Mouse (Mus musculus): ENCODE results near the gene Sema5a. TPM values are rescaled to one million over a fixed set of nuclear protein-coding genes. Genes with fewer than 3 reads are reported as not detected.

The Sema5a gene
- polyA plus RNA-seq, 1 experiment from 2014 or later: 0.86 TPM

DNA sequence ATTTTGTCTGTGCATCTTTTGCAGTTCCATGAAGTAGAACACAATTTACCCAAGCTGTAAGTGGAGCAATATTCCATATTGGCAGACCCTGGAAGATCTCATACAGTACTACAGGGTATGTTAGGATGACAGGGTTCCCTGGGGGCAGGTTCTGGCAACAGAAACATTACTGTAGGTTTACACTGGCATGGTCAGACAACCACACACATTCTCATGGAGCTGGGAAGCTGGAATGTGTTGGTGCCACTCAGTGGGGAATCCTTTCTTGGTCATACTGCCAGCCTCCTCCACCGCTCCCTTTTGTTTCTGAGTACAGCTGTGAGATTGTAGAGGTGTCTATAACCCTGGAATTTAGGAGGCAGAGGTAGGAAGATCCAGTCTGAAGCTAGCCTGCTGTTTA is 11.2 kb upstream of the Sema5a start:
- Histone ChIP-seq H3K9me3 (replicated peaks) (no peaks in the 10 kb centered on the region), H3K36me3 (no peaks in the 10 kb centered on the region), H3K9ac (no peak overlapping the region), H3K4me2 (no peak overlapping the region), H3K4me1 (no peaks in the 10 kb centered on the region), H3K27ac (no peak overlapping the region), H3K27me3 (replicated peaks) (no peaks in the 10 kb centered on the region), H3K4me3 (no peak overlapping the region)
- no peak for ATAC-seq
- WGBS (ENCODE audit: insufficient replicate concordance): 76% methylated on average over 1 of the region's 1 CpGs

DNA sequence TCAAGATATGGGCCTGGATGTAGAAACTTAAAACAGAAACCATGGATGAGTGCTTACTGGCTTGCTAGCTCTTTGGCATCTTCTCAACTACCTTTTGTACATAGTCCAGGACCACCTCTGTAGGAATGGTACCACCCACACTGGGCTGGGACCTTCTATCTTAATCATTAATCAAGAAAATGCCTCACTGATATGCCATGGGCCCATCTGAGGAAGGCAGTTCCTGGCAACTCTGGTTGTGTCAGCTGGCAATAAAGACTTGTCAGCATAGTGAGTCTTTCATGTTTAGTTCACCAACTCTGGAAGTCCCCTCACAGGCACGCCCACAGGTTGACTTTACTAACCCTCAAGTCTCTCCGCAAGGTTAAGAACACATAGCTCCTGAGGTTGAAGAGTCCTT is 5.5 kb upstream of the Sema5a start:
- Histone ChIP-seq H3K9me3 (replicated peaks) (no peaks in the 10 kb centered on the region), H3K27ac (no peak overlapping the region), H3K4me1 (no peaks in the 10 kb centered on the region), H3K4me3 (no peak overlapping the region), H3K36me3 (no peaks in the 10 kb centered on the region), H3K4me2 (no peak overlapping the region), H3K9ac (no peak overlapping the region), H3K27me3 (replicated peaks) (peaks cover 1% of the 10 kb centered on the region; the same call in 1 of the 2 replicates)
- WGBS (ENCODE audit: insufficient replicate concordance): 68% methylated on average over 2 of the region's 2 CpGs
- ATAC-seq: no peak

DNA sequence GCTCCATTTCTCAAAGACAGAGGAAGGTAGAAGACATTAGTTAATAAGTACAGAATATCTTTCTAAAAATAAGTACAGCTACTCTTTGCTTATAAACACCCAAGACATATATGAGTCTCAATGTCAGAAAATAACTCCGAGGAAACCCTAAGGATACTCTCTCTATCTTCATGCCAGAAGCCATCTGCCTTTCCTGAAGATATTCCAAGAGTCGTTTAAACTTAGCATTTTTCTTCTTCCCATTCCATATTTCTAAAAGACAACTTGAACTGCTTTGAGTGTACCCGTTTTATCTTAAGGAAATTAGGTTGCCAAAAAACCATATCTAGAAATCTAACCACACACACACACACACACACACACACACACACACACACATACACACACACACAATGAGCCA is 4.5 kb upstream of the Sema5a start:
- H3K4me3 ChIP-seq: no peak overlapping the region
- peaks cover 11% of the 10 kb centered on the region for H3K27me3 ChIP-seq (replicated peaks)
- peaks cover 6% of the 10 kb centered on the region for H3K4me1 ChIP-seq
- ATAC-seq: no peak
- 46% methylated on average over 3 of the region's 3 CpGs for WGBS (ENCODE audit: insufficient replicate concordance)
- H3K27ac ChIP-seq: no peak overlapping the region
- no peaks in the 10 kb centered on the region for H3K36me3 ChIP-seq
- no peak overlapping the region for H3K4me2 ChIP-seq
- H3K9me3 ChIP-seq (replicated peaks): no peaks in the 10 kb centered on the region
- H3K9ac ChIP-seq: no peak overlapping the region

DNA sequence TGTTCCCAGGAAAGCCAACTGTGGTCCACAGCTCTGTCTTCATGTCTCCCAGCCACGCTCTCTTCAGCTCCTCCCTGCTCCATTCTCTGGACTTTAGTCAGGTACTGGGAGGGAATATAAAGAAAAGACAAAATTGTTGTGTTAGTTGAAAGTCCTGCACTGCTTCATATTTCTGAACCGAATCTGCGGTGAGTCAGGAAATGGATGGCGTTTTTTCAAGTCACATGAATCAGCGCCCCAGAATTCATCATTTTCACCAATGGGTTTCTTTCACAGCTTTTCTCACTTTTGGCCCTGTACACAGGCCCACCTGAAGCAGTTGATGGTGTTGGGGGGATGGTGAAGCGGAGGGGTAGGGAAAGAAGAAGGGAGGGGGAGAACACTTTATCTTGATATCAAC is 2.9 kb upstream of the Sema5a start:
- Histone ChIP-seq H3K4me2 (no peak overlapping the region), H3K27me3 (replicated peaks) (peaks cover 26% of the 10 kb centered on the region), H3K27ac (no peak overlapping the region), H3K4me1 (peaks cover 12% of the 10 kb centered on the region), H3K9ac (no peak overlapping the region), H3K9me3 (replicated peaks) (no peaks in the 10 kb centered on the region), H3K36me3 (no peaks in the 10 kb centered on the region), H3K4me3 (no peak overlapping the region)
- 75% methylated on average over 6 of the region's 6 CpGs for WGBS (ENCODE audit: insufficient replicate concordance)
- ATAC-seq: no peak

DNA sequence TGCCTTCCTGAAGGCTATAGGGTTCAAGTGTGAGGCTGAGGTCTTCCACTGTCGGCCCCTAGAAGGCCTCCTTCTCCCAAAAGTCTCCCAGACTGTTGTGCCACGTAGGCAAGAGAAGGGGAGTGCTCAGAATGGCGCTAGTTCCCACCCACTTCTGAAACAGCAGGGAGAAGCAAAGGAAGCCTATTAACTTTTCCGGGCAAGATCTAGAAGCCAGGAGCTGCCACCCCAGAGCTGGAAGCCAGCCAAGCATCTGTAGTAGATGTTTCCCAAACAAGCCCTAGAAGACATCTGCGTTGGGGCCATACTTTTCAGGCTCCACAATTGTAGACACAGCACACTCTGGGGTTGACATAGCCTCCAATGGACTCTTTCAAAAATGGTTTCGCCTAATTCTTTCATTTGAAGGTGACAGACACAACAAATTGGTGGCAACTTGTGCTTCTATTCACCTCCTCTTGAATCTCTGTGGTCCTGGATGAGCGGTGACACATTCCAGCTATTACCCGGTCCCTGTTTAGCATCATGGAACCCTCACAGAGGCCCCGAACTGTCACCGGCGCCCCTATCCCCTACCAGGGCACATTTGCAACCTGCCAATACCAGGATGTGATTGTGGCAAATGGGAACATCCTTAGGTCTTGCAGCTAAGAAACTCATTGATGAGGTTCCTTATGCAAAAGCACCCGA is 1.4 kb upstream of the Sema5a start:
- no peak for ATAC-seq
- Histone ChIP-seq H3K4me1 (peaks cover 12% of the 10 kb centered on the region), H3K9me3 (replicated peaks) (no peaks in the 10 kb centered on the region), H3K36me3 (no peaks in the 10 kb centered on the region), H3K27me3 (replicated peaks) (peaks cover 39% of the 10 kb centered on the region), H3K27ac (no peak overlapping the region), H3K4me3 (peak overlapping the region; percentile 54), H3K9ac (no peak overlapping the region), H3K4me2 (peak overlapping the region; percentile 83)
- 54% methylated on average over 12 of the region's 12 CpGs for WGBS (ENCODE audit: insufficient replicate concordance)

DNA sequence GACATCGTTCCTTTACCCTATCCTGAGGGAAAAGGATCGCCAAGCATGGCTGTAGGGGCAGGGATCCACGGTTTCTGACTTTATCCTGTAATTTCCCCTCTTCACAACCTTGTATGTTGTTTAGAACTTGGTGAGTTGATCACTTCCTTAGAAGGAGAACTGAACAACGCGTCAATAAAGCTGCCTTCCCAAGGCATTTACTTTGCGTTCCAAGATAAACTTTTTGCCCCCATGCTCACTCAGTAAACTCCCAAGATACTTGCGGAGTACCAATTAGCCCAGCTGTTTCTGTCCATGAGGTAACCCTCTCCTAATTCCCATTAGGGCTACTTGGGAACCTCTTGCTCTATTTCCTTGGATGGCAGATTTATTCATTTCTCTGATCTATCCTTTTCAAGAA is 786 bp upstream of the Sema5a start:
- Histone ChIP-seq H3K4me1 (peaks cover 12% of the 10 kb centered on the region), H3K4me2 (peak overlapping the region; percentile 83), H3K9me3 (replicated peaks) (no peaks in the 10 kb centered on the region), H3K27ac (no peak overlapping the region), H3K9ac (peak overlapping the region; percentile 48; the same call in 1 of the 2 replicates), H3K27me3 (replicated peaks) (peaks cover 39% of the 10 kb centered on the region), H3K4me3 (peak overlapping the region; percentile 54), H3K36me3 (no peaks in the 10 kb centered on the region)
- ATAC-seq: no peak
- 44% methylated on average over 7 of the region's 7 CpGs for WGBS (ENCODE audit: insufficient replicate concordance)

DNA sequence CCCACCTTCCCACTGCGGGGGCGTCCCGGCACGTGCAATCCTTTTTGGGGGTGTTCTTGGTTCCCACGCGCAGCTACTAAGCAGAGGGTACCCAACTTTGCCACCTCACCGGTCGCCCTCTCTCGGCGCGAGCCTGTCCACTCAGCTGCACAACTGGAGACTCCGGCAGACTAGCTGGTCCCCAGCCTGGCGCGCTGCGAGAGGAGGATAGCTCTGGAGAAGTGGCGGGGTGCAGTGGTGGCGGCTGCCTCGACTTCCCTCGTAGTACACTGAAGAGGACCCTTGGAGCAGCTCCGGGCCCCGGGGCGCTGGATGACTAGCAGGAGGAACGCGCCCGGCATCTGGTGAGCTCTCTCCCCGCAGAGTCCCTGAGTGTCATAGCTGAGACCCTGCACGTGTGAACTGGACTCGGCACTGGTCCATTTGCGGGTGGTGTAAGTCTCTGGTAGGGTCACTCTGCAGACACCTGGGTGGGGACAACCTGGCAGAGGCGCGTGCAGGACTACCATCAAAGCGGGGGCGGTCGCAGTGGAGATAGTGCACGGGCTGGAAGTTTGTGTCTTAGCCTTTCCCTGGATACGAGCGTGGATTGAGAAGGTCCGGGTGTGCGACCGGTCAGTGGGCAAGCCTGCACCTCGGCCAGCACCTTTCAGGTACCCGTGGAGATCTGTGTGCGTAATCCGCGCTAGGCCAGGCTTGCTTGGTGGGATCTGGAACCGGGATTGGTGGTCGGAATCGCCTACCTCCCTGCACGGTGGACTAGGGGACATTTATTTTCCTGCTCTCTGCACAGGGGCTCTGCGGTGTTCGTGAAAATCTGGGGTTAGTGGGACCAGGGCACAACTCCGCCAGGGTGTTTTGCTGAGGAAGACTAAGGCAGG is 586 bp downstream of the Sema5a start:
- Histone ChIP-seq H3K27ac (0 out of 2 replicates have a peak overlapping the region, but pooled peaks have one; percentile 20), H3K4me2 (peak overlapping the region; percentile 83), H3K27me3 (replicated peaks) (peaks cover 39% of the 10 kb centered on the region), H3K4me3 (peak overlapping the region; percentile 54), H3K4me1 (peaks cover 12% of the 10 kb centered on the region), H3K9ac (peak overlapping the region; percentile 31; the same call in 1 of the 2 replicates), H3K36me3 (no peaks in the 10 kb centered on the region), H3K9me3 (replicated peaks) (no peaks in the 10 kb centered on the region)
- peak; percentile 61 for ATAC-seq
- under 1% methylated on average over 52 of the region's 52 CpGs for WGBS (ENCODE audit: insufficient replicate concordance)

DNA sequence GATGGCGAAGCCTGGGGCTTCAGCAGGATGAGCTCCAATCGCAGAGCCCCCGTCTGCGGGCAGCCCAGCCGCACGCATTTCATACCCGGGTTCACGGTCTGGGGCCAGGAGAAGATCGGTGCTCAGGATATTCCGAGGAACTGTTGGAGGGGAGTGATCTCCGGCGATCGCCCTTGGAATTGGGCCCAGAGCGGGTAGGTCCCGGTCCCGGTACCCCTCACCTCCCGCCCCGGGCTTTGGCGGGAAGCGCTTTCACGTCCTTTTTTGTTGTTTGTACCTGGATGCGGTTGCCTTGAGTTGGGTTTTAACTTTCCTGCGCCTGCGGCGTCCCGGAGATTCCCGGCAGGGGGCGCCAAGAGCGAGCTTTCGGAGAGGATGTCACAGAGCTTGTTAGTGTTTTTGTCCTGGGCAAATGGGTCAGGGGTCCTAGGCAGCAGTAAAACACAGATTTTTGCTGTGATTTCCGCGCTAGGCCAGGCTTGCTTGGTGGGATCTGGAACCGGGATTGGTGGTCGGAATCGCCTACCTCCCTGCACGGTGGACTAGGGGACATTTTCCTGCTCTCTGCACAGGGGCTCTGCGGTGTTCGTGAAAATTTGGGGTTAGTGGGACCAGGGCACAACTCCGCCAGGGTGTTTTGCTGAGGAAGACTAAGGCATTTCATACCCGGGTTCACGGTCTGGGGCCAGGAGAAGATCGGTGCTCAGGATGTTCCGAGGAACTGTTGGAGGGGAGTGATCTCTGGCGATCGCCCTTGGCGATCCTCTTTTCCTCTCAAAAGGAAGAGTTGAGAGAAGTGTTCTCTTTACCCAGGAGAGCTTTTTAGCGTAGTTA is 1.4 kb downstream of the Sema5a start:
- no peak; the same call in 1 of the 2 replicates for ATAC-seq
- Histone ChIP-seq H3K36me3 (no peaks in the 10 kb centered on the region), H3K4me1 (peaks cover 12% of the 10 kb centered on the region), H3K4me2 (peak overlapping the region; percentile 83), H3K9ac (no peak overlapping the region), H3K27me3 (replicated peaks) (peaks cover 39% of the 10 kb centered on the region), H3K4me3 (peak overlapping the region; percentile 54), H3K9me3 (replicated peaks) (no peaks in the 10 kb centered on the region), H3K27ac (no peak overlapping the region)
- 2% methylated on average over 47 of the region's 47 CpGs for WGBS (ENCODE audit: insufficient replicate concordance)

DNA sequence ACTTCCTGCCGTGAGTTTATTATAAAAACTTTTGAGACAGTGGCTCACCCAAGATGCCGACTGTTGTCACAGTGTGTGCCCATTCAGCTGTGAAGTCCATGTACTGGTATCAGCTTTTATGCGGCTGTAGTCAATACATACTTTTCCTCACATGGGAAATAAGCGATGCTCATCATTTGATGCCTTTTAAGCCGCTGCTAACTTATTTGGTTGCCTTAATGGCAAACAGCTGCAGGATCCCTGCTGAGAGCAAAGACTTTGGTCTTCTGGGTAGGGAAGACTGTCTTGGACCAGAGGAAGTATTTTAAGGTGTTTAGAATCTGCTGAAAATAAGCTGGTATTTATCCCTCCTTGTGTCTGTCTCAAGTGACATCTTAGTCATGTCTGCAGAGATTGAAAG is 2.7 kb downstream of the Sema5a start:
- Histone ChIP-seq H3K4me1 (peaks cover 12% of the 10 kb centered on the region), H3K4me2 (no peak overlapping the region), H3K9me3 (replicated peaks) (no peaks in the 10 kb centered on the region), H3K4me3 (no peak overlapping the region), H3K36me3 (no peaks in the 10 kb centered on the region), H3K27ac (no peak overlapping the region), H3K27me3 (replicated peaks) (peaks cover 39% of the 10 kb centered on the region), H3K9ac (no peak overlapping the region)
- no peak for ATAC-seq
- 61% methylated on average over 5 of the region's 5 CpGs for WGBS (ENCODE audit: insufficient replicate concordance)

DNA sequence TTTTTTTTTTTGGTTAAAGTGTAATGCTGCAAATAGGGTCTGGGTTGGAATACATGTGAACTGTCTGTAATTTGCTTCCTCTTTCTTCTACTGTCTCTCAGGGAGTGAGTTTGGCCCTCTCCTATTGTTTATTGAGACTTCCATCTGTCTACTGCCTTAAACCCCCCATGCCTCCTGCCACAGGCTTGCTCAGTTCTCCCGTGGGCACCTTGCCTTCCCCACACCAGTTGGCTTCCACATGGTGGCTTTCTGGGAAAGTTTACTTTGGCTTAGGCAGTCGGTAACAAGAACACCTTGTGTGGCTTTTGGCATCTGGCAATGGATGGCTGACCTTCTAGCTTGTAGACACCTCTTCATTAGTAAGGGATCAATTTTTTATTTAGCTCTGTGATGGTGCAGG is 10.2 kb downstream of the Sema5a start:
- WGBS (ENCODE audit: insufficient replicate concordance): 43% methylated on average over 2 of the region's 2 CpGs
- Histone ChIP-seq H3K4me3 (no peak overlapping the region), H3K9me3 (replicated peaks) (no peaks in the 10 kb centered on the region), H3K27ac (no peak overlapping the region), H3K36me3 (no peaks in the 10 kb centered on the region), H3K4me1 (no peaks in the 10 kb centered on the region), H3K27me3 (replicated peaks) (no peaks in the 10 kb centered on the region), H3K4me2 (no peak overlapping the region), H3K9ac (no peak overlapping the region)
- no peak for ATAC-seq

DNA sequence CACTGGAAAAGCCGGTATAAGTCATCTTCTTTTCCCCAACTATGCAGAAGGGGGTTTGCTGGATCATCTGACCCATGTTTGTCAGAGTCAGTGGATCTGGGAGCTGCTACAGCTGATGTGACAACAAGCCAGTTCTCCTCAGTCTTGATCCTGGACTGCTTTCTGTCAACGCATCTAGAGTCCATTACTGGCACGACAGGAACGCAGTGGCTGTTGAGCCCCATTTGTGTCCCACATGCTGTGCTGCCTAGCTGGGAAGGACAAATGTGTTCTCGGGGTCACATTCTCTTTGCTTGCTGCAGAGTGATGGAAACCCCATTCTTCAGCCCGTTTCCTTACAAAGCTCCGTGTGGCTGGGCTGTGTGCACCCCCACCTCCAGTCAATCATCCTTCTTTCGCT is 12.7 kb downstream of the Sema5a start:
- Histone ChIP-seq H3K4me2 (no peak overlapping the region), H3K36me3 (no peaks in the 10 kb centered on the region), H3K27ac (no peak overlapping the region), H3K9ac (no peak overlapping the region), H3K27me3 (replicated peaks) (no peaks in the 10 kb centered on the region), H3K4me1 (no peaks in the 10 kb centered on the region), H3K4me3 (no peak overlapping the region), H3K9me3 (replicated peaks) (no peaks in the 10 kb centered on the region)
- WGBS (ENCODE audit: insufficient replicate concordance): 76% methylated on average over 8 of the region's 8 CpGs
- no peak for ATAC-seq
